Mouse (Mus musculus) myocyte (in vitro differentiated cells): ENCODE results near the gene Il13. TPM values are rescaled to one million over a fixed set of nuclear protein-coding genes. Genes with fewer than 3 reads are reported as not detected.

Experiments
- H3K27me3 ChIP-seq: one replicate; pipeline ENCODE4 v1.6.1; 2011; ENCODE audit not compliant: control insufficient read depth, insufficient read depth, insufficient read length
- H3K36me3 ChIP-seq: one replicate; pipeline ENCODE4 v1.6.1; 2011; ENCODE audit not compliant: control insufficient read depth, insufficient read depth
- H3K4me2 ChIP-seq: one replicate; pipeline ENCODE4 v1.6.1; 2011; ENCODE audit warnings: low read depth, control low read depth
- H3K4me3 ChIP-seq: one replicate; pipeline ENCODE4 v1.5.1; 2011; ENCODE audit warnings: mild to moderate bottlenecking, control low read depth, moderate library complexity
- H3K79me2 ChIP-seq: one replicate; pipeline ENCODE4 v1.6.1; 2011; ENCODE audit not compliant: control insufficient read depth, insufficient read depth
- H3ac ChIP-seq: one replicate; pipeline ENCODE4 v1.6.1; 2011; ENCODE audit not compliant: control insufficient read depth, insufficient read length
- CEBPB ChIP-seq: IDR thresholded peaks from 2 replicates; pipeline ENCODE4 v1.6.1; 2011; ENCODE audit warnings: mild to moderate bottlenecking, moderate library complexity; ENCODE audit not compliant: poor library complexity, insufficient read depth, severe bottlenecking
- E2F4 ChIP-seq: IDR thresholded peaks from one replicate; pipeline ENCODE4 v1.6.1; 2011; ENCODE audit warnings: mild to moderate bottlenecking, control low read depth, moderate library complexity; ENCODE audit not compliant: insufficient read depth
- MAX ChIP-seq: IDR thresholded peaks from one replicate; pipeline ENCODE4 v1.6.1; 2011; ENCODE audit warnings: low read depth, mild to moderate bottlenecking, control low read depth
- MYOD1 ChIP-seq, 3 experiments: IDR thresholded peaks; one replicate each; pipeline ENCODE4 v1.6.1; 2011; ENCODE audit warnings: control low read depth in 2 of 3, low read depth in 2 of 3, mild to moderate bottlenecking in 2 of 3, moderate library complexity in 1 of 3; ENCODE audit not compliant: insufficient read length in 2 of 3, control insufficient read depth in 1 of 3
- MYOG ChIP-seq, 3 experiments: IDR thresholded peaks; one replicate each; pipeline ENCODE4 v1.6.1; 2011; ENCODE audit warnings: control low read depth in 2 of 3, low read depth in 2 of 3, mild to moderate bottlenecking in 2 of 3; ENCODE audit not compliant: insufficient read length in 2 of 3, control insufficient read depth in 1 of 3, insufficient read depth in 1 of 3
- POLR2A ChIP-seq: IDR thresholded peaks from one replicate; pipeline ENCODE4 v1.6.1; 2011; ENCODE audit warnings: low read depth, mild to moderate bottlenecking, control low read depth, moderate library complexity; ENCODE audit not compliant: insufficient read length
- POLR2AphosphoS2 ChIP-seq: IDR thresholded peaks from one replicate; pipeline ENCODE4 v1.6.1; 2011; ENCODE audit warnings: low read depth, control low read depth; ENCODE audit not compliant: insufficient read length
- REST ChIP-seq: IDR thresholded peaks from one replicate; pipeline ENCODE4 v1.6.1; 2011; ENCODE audit warnings: mild to moderate bottlenecking, control low read depth, moderate library complexity; ENCODE audit not compliant: insufficient read depth, insufficient read length
- SRF ChIP-seq: IDR thresholded peaks from one replicate; pipeline ENCODE4 v1.6.1; 2011; ENCODE audit warnings: low read depth; ENCODE audit not compliant: control insufficient read depth, insufficient read length
- TCF12 ChIP-seq: IDR thresholded peaks from one replicate; pipeline ENCODE4 v1.6.1; 2011; ENCODE audit warnings: mild to moderate bottlenecking, control low read depth; ENCODE audit not compliant: poor library complexity, insufficient read depth, severe bottlenecking
- TCF3 ChIP-seq: IDR thresholded peaks from one replicate; pipeline ENCODE4 v1.6.1; 2011; ENCODE audit warnings: low read depth, control low read depth; ENCODE audit not compliant: insufficient read length
- USF1 ChIP-seq: IDR thresholded peaks from one replicate; pipeline ENCODE4 v1.6.1; 2011; ENCODE audit warnings: low read depth, mild to moderate bottlenecking, control low read depth, moderate library complexity
- polyA plus RNA-seq: library from polyadenylated mRNA; unstranded; fragments of >200 nt; fragmentation: generic; extraction: Trizol; gene quantifications from one replicate; pipeline ENCODE4 v1.2.1, GENCODE M21; 2012; ENCODE audit warnings: missing spikeins

Il13 gene
- polyA plus RNA-seq, 1 experiment, result not detected

GRCm38 (mm10) chr11:53644017-53644416 lies 9.5 kb upstream of the Il13 start:
- Histone ChIP-seq H3ac (no peak overlapping the region), H3K4me3 (no peak overlapping the region), H3K79me2 (no peaks in the 10 kb centered on the region), H3K27me3 (no peaks in the 10 kb centered on the region), H3K36me3 (peaks cover under 1% of the 10 kb centered on the region), H3K4me2 (no peak overlapping the region)
- TF ChIP-seq TCF3 (no peak), MYOG (IDR thresholded peaks at IDR 0.05; ENCODE audit: control insufficient read depth in 1 of 3, insufficient read depth in 1 of 3, insufficient read length in 2 of 3, low read depth in 2 of 3) (no peak), CEBPB (no peak), REST (no peak), SRF (no peak), MAX (no peak)

GRCm38 (mm10) chr11:53642744-53643279 lies 8.3 kb upstream of the Il13 start:
- TF ChIP-seq TCF3 (no peak), TCF12 (no peak), MAX (no peak), POLR2AphosphoS2 (no peak), USF1 (no peak), CEBPB (no peak), SRF (no peak), POLR2A (no peak), E2F4 (no peak), MYOG (IDR thresholded peaks at IDR 0.05; ENCODE audit: control insufficient read depth in 1 of 3, insufficient read depth in 1 of 3, insufficient read length in 2 of 3, low read depth in 2 of 3) (no peak), REST (no peak), MYOD1 (IDR thresholded peaks at IDR 0.05; ENCODE audit: control insufficient read depth in 1 of 3, insufficient read length in 2 of 3, low read depth in 2 of 3) (no peak)
- Histone ChIP-seq H3K4me2 (no peak overlapping the region), H3K27me3 (peaks cover under 1% of the 10 kb centered on the region), H3ac (no peak overlapping the region), H3K79me2 (no peaks in the 10 kb centered on the region), H3K4me3 (no peak overlapping the region), H3K36me3 (no peaks in the 10 kb centered on the region)

- Histone ChIP-seq H3K79me2 (no peaks in the 10 kb centered on the region), H3ac (no peak overlapping the region), H3K4me2 (no peak overlapping the region), H3K36me3 (no peaks in the 10 kb centered on the region), H3K27me3 (peaks cover 6% of the 10 kb centered on the region), H3K4me3 (no peak overlapping the region)
- TF ChIP-seq SRF (no peak), MAX (no peak), POLR2AphosphoS2 (no peak), MYOG (IDR thresholded peaks at IDR 0.05; ENCODE audit: control insufficient read depth in 1 of 3, insufficient read depth in 1 of 3, insufficient read length in 2 of 3, low read depth in 2 of 3) (no peak), TCF3 (no peak), TCF12 (no peak), REST (no peak), USF1 (no peak), E2F4 (no peak), POLR2A (no peak), MYOD1 (IDR thresholded peaks at IDR 0.05; ENCODE audit: control insufficient read depth in 1 of 3, insufficient read length in 2 of 3, low read depth in 2 of 3) (no peak)
Measured at GRCm38 (mm10) chr11:53637803-53638260, 3.3 kb upstream of the Il13 start.

- Histone ChIP-seq H3K79me2 (no peaks in the 10 kb centered on the region), H3ac (no peak overlapping the region), H3K4me2 (no peak overlapping the region), H3K4me3 (no peak overlapping the region), H3K27me3 (peaks cover 6% of the 10 kb centered on the region), H3K36me3 (no peaks in the 10 kb centered on the region)
- no peak for TF ChIP-seq TCF12
- TF ChIP-seq POLR2A, result no peak
- TF ChIP-seq REST, result no peak
- no peak for TF ChIP-seq MYOG (IDR thresholded peaks at IDR 0.05; ENCODE audit: control insufficient read depth in 1 of 3, insufficient read depth in 1 of 3, insufficient read length in 2 of 3, low read depth in 2 of 3)
- TF ChIP-seq MAX, result no peak
- TF ChIP-seq E2F4, result no peak
- TF ChIP-seq TCF3, result no peak
- TF ChIP-seq SRF, result no peak
- no peak for TF ChIP-seq POLR2AphosphoS2
- TF ChIP-seq MYOD1 (IDR thresholded peaks at IDR 0.05; ENCODE audit: control insufficient read depth in 1 of 3, insufficient read length in 2 of 3, low read depth in 2 of 3), result no peak
- no peak for TF ChIP-seq CEBPB
- TF ChIP-seq USF1, result no peak
Measured at GRCm38 (mm10) chr11:53637046-53637802, 2.7 kb upstream of the Il13 start.

GRCm38 (mm10) chr11:53636183-53636646 lies 1.7 kb upstream of the Il13 start:
- Histone ChIP-seq H3K4me2 (peak overlapping the region; percentile 6), H3ac (no peak overlapping the region), H3K4me3 (no peak overlapping the region), H3K79me2 (no peaks in the 10 kb centered on the region), H3K27me3 (peaks cover 6% of the 10 kb centered on the region), H3K36me3 (no peaks in the 10 kb centered on the region)
- no peak for TF ChIP-seq E2F4
- TF ChIP-seq USF1, result no peak
- no peak for TF ChIP-seq REST
- TF ChIP-seq MAX, result no peak
- TF ChIP-seq TCF3, result no peak
- no peak for TF ChIP-seq MYOG (IDR thresholded peaks at IDR 0.05; ENCODE audit: control insufficient read depth in 1 of 3, insufficient read depth in 1 of 3, insufficient read length in 2 of 3, low read depth in 2 of 3)
- no peak for TF ChIP-seq SRF
- no peak for TF ChIP-seq POLR2A
- no peak for TF ChIP-seq POLR2AphosphoS2
- no peak for TF ChIP-seq MYOD1 (IDR thresholded peaks at IDR 0.05; ENCODE audit: control insufficient read depth in 1 of 3, insufficient read length in 2 of 3, low read depth in 2 of 3)
- no peak for TF ChIP-seq TCF12
- TF ChIP-seq CEBPB, result no peak
